Mouse (Mus musculus): ENCODE data around the gene Tesmin.

Gene Tesmin

DNA sequence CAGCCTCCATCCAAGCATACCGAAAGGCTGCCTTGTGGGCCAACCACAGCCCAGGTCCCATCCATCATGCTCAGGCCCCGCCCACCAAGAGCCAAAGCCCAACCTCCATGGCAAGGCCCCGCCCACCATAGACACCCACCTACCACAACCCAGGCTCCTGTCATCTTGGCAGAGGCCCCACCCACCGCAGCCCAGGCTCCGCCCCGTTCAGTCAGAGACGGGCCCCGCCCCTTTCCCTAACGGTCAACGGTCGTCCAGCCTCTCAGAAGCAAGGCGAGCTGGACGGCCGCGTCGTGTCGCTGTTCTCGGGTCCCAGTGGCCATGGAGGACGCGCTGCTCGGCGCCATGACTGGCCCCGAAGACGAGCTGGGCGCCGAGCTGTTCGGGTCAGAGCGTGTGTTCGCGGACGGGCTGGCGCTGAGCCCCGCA lies at the start of gene Tesmin:
Gene Tesmin, plus strand, starts transcription at position 229 of the 429 bp plus-strand sequence.
- DNase-seq, result peak; percentile 94

- DNase-seq, result peak; percentile 57
Measured at GRCm38 (mm10) chr19:3339187-3339586, 49.5 kb upstream of the Tesmin start.

- DNase-seq, result no peak
Measured at GRCm38 (mm10) chr19:3341021-3341420, 47.6 kb upstream of the Tesmin start.

DNA sequence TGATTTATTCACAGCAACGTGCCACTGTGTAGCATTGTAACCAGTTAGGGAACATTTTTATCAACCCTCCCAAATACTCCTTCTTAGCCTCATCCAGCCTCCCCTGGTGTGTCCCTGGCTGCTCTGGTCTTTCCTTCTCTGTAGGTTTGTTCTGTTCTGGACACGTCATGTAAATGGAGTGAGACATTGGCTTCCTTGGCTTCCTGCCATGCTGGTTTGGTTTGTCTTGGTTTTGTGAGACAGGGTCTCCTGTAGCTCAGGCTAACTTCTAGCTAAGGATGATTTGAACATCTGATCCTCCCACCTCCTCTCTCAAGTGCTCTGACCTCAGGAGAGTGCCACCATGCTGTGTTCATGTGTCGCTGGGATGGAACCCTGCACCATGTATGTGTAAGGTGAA lies 44.7 kb upstream of the Tesmin start:
- DNase-seq, result no peak

- DNase-seq, result no peak
Measured at GRCm38 (mm10) chr19:3344636-3345544, 43.8 kb upstream of the Tesmin start.

DNA sequence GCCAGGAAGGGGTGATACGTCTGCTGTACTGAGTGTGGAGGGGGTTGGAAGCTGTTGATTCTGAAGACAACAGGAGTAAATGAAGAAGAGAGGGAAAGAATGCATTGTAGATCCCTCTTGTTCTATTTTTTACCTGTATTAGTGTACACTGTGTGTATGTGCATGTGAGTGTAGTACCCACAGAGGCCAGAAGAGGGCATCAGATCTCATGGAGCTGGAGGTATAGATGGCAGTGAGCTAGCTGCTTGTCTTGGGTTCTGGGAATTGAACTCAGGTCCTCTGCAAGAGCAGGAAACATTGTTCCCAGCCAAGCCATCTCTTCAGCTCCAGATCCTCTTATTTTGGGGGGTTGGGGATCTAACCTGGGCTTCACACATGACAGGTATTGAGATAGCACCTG lies 40.9 kb upstream of the Tesmin start:
- DNase-seq, result no peak

DNA sequence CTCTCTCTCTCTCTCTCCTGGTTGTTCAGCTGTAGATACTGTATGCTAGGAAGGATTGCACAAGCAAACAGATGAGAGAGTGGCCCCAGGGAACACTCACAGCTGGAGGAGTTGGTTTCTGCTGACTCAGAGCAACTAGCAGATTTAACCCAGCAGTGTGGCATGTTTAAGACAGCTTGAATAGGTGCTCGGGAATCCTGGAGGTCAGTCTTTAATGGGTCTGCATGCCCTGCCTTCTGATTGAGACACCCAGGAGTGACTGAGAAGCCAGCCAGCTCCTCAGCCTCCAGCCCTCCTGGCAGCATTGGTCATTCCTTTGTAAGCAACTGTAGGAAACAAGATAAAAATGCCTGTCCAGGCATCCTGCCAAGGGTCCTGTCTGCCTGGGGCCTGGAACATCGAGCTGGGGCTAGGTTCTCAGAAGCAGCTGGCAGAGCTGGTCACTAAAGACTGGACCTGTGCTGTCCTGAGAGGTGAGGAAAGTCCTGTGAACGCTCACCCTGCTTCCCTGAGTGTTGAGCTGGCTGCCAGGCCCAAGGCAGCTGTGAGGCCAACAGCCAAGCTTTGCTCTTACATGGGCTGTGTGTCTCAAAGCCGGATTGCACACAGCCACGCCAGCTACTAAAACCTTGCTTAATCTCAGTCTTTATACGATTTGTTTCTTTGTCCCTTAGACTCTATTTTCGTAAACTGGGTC lies 35.1 kb upstream of the Tesmin start:
- peak; percentile 91 for DNase-seq

DNA sequence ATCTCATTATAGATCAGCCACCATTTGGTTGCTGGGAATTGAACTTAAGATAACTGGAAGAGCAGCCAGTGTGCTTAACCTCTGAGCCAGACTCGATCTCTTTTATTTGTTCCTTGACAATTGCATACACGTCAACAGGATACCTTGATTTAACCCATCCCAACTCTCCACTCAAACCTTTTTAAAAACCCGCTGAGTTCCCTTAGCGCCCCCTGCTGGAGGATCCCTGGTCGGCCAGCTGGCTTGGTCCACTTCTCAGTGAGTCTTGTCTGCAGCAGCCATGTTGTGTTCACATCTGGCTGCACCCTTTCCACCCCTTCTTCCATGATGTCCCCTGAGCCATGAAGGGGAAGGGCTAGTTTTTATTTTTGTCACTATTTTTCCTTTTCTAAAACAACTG lies 33.6 kb upstream of the Tesmin start:
- no peak for DNase-seq

GRCm38 (mm10) chr19:3356516-3356915 lies 32.1 kb upstream of the Tesmin start:
- no peak for DNase-seq

GRCm38 (mm10) chr19:3357620-3358019 lies 31.0 kb upstream of the Tesmin start:
- no peak for DNase-seq

DNA sequence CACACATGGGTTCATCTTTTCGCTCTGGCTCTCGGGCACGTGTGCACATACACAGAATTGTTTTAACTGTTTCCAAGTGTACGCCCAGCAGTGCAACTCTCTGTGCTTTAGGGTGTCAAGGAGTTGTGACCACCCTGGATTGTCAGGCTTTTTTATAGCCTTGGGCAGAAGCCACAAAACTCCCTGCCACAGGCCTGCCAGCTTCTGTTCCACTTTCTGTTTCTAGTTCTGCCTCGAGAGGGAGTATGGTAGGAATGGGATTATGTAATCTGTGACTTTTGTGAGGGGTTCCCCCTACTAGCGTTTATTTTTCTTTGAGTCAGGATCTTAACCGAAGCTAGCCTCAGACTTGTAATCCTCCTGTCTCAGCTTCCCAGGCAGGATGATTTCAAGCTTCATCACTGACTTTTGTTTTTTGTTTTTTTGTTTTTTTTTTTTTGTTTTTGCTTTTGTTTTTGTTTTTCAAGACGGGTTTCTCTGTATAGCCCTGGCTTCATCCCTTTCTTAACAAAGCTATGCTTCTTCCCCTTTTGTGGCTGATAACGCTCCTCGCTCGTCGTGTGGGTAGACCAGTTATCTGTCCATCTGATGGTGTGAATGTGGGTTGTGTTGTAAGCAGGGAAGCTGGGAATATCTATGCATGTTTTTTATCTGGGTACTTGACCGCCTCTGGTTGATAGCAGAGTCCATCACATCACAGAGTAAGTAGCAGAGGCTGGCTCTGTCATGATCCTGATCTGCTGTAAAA lies 28.6 kb upstream of the Tesmin start:
- peak; percentile 47 for DNase-seq

DNA sequence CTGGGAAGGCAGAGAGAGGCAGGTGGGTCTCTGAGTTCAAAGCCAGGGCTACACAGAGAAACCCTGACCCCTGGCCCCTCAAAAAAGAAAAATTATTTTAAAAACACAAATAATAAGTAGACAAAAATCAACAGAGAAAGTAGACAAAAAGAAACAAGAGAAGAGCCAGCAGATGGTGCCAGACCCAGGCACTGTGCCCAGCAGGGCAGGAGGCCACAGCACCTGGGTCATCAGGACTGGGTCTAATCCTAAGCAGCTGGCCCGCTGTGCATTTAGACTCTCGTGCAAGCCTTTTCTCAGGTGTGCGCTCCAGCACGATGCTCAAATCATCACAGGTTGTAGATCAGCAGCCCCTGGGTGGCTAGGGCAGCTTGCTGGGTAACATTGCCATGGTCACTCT lies 25.1 kb upstream of the Tesmin start:
- DNase-seq, result no peak

GRCm38 (mm10) chr19:3365089-3365488 lies 23.6 kb upstream of the Tesmin start:
- no peak for DNase-seq

DNA sequence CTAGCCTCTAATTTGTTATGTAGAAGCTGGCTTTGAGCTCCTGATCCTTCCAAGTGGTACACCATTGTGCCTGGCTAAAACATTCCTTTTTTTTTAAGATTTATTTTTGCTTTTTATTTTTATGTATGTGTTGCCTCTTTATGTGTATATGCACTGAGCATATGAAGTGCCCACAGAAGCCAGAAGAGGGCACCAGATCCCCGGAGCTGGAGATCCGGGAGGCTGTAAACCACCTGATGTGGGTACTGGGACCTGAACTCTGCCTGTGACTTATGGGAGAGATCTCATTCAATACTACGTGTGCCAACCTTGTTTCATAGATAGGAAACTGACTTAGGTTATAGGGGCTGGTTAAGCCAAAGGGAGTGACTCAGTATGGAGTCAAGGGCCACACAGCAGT lies 20.4 kb upstream of the Tesmin start:
- DNase-seq, result no peak

GRCm38 (mm10) chr19:3373380-3373779 lies 15.3 kb upstream of the Tesmin start:
- DNase-seq, result no peak

GRCm38 (mm10) chr19:3374028-3374427 lies 14.6 kb upstream of the Tesmin start:
- no peak for DNase-seq

DNA sequence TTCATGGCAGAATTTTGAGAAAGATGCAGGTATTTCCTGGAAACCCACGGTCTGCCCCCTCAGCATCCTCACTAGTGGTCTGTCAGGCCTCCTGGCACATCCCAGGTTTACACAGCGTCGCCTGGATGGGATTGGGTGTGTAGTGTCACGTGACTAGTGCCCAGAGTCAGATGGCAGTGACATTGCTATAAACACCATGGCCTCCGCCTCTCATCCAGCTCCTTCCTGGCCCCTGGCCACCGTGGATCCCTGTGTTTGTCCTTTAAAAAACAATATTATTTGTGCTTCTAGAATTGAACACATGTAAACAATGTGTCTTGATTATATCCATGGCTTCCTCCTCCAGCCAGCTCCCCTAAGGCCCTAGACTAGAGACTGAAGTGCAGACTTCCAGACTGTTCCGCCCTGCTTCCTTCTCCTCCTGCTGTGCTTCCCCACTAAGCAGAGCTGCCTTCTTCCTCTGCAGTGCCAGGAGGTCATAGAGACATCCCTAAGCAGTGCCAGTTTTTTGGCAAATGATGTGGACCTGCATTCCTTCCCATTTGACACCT lies 12.6 kb upstream of the Tesmin start:
- DNase-seq, result peak; percentile 89

DNA sequence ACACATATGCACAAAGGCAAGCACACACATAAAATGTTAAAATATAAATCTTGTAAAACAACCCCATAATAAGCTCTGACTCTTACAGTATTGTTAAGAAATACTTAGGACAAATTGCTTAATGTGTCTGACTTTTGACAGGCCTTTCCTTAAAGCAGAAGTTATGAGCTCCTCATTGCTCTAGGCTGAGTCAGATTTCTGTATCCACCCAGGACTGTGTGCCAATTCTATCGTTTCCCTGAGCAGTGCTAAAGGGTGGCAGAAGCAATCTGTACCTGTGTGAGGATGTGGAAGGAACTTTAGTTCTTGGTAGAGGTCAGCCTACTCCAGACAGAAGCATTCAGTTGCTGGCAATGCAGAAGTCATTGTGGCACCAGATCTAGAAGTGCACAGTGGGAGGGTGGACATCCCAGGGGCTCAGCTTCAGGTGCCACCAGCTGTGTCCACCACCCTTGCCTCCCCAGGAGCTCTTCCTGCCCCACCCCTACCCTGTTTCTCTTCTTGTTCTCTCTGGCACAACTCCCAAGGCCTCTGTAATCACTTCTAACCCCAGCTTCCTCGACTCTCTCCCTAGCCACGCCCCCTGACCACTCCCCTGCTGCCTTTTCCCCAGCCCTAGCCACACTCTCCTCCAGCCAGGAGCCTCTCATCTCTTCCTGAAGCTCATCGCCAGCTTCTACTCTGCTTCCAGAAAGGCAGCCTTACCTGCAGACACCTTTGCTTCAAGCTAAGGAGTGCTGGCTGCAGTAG lies 11.5 kb upstream of the Tesmin start:
- DNase-seq, result peak; percentile 84

DNA sequence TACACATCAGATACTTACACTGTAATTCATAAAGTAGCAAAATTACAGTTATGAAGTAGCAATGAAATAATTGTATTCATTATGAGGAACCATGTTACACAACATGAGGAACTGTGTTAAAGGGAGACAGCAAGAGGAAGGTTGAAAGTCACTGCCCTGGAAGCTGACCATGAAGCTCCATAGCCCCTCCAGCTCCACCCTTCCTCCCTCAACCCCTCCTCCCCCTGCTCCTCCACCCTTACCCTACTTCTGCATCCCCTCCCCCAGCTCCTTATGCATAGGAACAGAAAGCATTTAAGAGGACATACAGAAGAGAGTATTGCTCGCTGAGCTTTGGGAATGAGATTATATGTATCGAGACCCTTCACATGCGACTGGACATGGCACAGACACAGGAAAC lies 10.0 kb upstream of the Tesmin start:
- peak; percentile 70 for DNase-seq

DNA sequence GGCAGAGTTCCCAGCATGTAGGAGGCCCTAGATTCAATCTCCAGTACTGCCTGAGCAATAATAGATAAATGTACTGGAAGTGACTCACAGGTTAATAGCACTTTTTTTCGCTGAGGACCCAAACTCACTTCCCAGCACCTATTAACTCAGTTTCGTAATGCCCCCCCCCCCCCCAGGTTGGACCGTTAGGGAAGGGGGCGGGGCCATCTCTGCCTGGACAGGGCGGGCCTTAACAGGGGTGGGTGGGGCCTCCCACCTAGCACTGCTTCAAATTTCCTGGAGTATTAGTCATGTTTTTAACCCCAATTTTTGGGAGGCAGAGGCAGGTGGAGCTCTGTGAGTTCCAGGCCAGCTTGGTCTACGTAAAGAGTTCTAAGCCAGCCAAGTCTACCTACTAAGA lies 596 bp upstream of the Tesmin start:
- no peak for DNase-seq

GRCm38 (mm10) chr19:3389089-3389488 lies 432 bp downstream of the Tesmin start:
- peak; percentile 95 for DNase-seq

- no peak for DNase-seq
Measured at GRCm38 (mm10) chr19:3392384-3392783, 3.7 kb downstream of the Tesmin start.
